Mouse (Mus musculus) neural tube, embryonic 15.5 days (tissue): ENCODE results near the gene Mgat4b. TPM values are rescaled to one million over a fixed set of nuclear protein-coding genes. Genes with fewer than 3 reads are reported as not detected.

Experiments used
- ATAC-seq: fragments of 200-750 bp; cut with Nextera tagmentation; 2 replicates; pipeline ENCODE4 v1.8.0; 2017; ENCODE audit warnings: mild to moderate bottlenecking, moderate TSS enrichment, moderate library complexity; ENCODE audit not compliant: low FRiP score
- H3K27ac ChIP-seq: fragments of 300-500 bp; sonication (generic); replicated peaks from 2 replicates; pipeline ENCODE4 v1.5.1; 2015; ENCODE audit warnings: mild to moderate bottlenecking, inconsistent platforms
- H3K27me3 ChIP-seq: fragments of 300-500 bp; sonication (generic); replicated peaks from 2 replicates; pipeline ENCODE4 v1.6.1; 2015; ENCODE audit warnings: inconsistent platforms
- H3K36me3 ChIP-seq: fragments of 300-500 bp; sonication (generic); 2 replicates; pipeline ENCODE4 v1.6.1; 2015; ENCODE audit warnings: inconsistent platforms
- H3K4me1 ChIP-seq: fragments of 300-500 bp; sonication (generic); 2 replicates; pipeline ENCODE4 v1.6.1; 2015; ENCODE audit warnings: inconsistent platforms
- H3K4me2 ChIP-seq: fragments of 300-500 bp; sonication (generic); 2 replicates; pipeline ENCODE4 v1.6.1; 2015; ENCODE audit warnings: inconsistent platforms, mild to moderate bottlenecking, moderate library complexity
- H3K4me3 ChIP-seq: fragments of 300-500 bp; sonication (generic); replicated peaks from 2 replicates; pipeline ENCODE4 v1.5.1; 2015; ENCODE audit warnings: mild to moderate bottlenecking, inconsistent platforms
- H3K9ac ChIP-seq: fragments of 300-500 bp; sonication (generic); replicated peaks from 2 replicates; pipeline ENCODE4 v1.6.1; 2015; ENCODE audit warnings: mild to moderate bottlenecking, inconsistent platforms
- H3K9me3 ChIP-seq: fragments of 300-500 bp; sonication (generic); replicated peaks from 2 replicates; pipeline ENCODE4 v1.6.1; 2016; ENCODE audit warnings: inconsistent platforms
- WGBS: fragments of 180-500 bp; shearing (Covaris S2); methylation state at CpG from one replicate; pipeline ENCODE4 v1.1.7; 2015; ENCODE audit warnings: mixed read lengths; 5-methylcytosine and 5-hydroxymethylcytosine counted together
- microRNA-seq: library from miRNA; unstranded; fragments of <30 nt; microRNA quantifications from one replicate; pipeline ENCODE4, GENCODE M21; 2017
- polyA plus RNA-seq: library from polyadenylated mRNA; unstranded; fragments of >200 nt; fragmentation: Nextera tagmentation; extraction: Ambion mirVana; gene quantifications from 2 replicates; pipeline ENCODE4 v1.2.1, GENCODE M21; 2015

Gene Mgat4b
- polyA plus RNA-seq, 1 experiment from 2014 or later = 63.8 TPM

GRCm38 (mm10) chr11:50280053-50280452, 69.4 kb downstream of the Mgat4b start:
- ATAC-seq = no peak
- Histone ChIP-seq H3K4me3 (no peak overlapping the region), H3K9ac (no peak overlapping the region), H3K36me3 (no peaks in the 10 kb centered on the region), H3K9me3 (no peaks in the 10 kb centered on the region), H3K27me3 (no peaks in the 10 kb centered on the region), H3K27ac (no peak overlapping the region), H3K4me1 (no peaks in the 10 kb centered on the region; the same call in 1 of the 2 replicates), H3K4me2 (no peak overlapping the region)
- 82% methylated on average over 1 of the region's 1 CpGs for WGBS

Small RNA genes within 50 kb of the gene (microRNA-seq; reads per million reads assigned to microRNA genes)
- gene Mir6919 = 1.0 reads per million

Other genes starting within 250 kb of the Mgat4b start
- 56.8 and 58.5 TPM in 2 replicates for gene Rnf130, start 185.5 kb upstream of the Mgat4b start, polyA plus RNA-seq
- gene Tbc1d9b, start 79.5 kb upstream of the Mgat4b start, polyA plus RNA-seq = 35.9 and 41.3 TPM in 2 replicates
- gene Mrnip, start 36.4 kb upstream of the Mgat4b start, polyA plus RNA-seq = 34.2 and 36.7 TPM in 2 replicates
- 421 and 450 TPM in 2 replicates for gene Sqstm1, start 63 bp upstream of the Mgat4b start, polyA plus RNA-seq
- gene Ltc4s, start 27.7 kb downstream of the Mgat4b start, polyA plus RNA-seq = 2.9 and 3.7 TPM in 2 replicates
- gene Maml1, start 81.4 kb downstream of the Mgat4b start, polyA plus RNA-seq = 2.5 and 2.6 TPM in 2 replicates
- 289 and 305 TPM in 2 replicates for gene Canx, start 114.8 kb downstream of the Mgat4b start, polyA plus RNA-seq
- gene Cby3, start 143.6 kb downstream of the Mgat4b start, polyA plus RNA-seq = 0.55 and 1.8 TPM in 2 replicates
- gene Hnrnph1, start 166.1 kb downstream of the Mgat4b start, polyA plus RNA-seq = 390 and 401 TPM in 2 replicates
- gene Rufy1, start 220.2 kb downstream of the Mgat4b start, polyA plus RNA-seq = 21.8 and 25.1 TPM in 2 replicates